ENCODE assay signal across 8 mouse cellular contexts in genomic region chr17:34589681-34590101, GRCm38 (mm10). TPM values are rescaled to one million over a fixed set of nuclear protein-coding genes. Genes with fewer than 3 reads are reported as not detected.
DNase-seq lines count a peak whose midpoint lies in the region; ATAC-seq and TF ChIP-seq lines count a peak whose summit lies in the region.

Gene Gpsm3, plus strand, starts transcription at chr17:34589806.

- peaks cover 3% of the 10 kb centered on the region; the same call in 1 of the 2 replicates for H3K27me3 ChIP-seq in E14TG2a.4 (ENCODE audit: insufficient read depth, low read length)
- no peaks in the 10 kb centered on the region for H3K27me3 ChIP-seq in hindbrain, embryonic 13.5 days
- peaks cover 7% of the 10 kb centered on the region for H3K27me3 ChIP-seq in liver, embryonic 12.5 days (replicated peaks)
- no peaks in the 10 kb centered on the region for H3K27me3 ChIP-seq in myocyte (ENCODE audit: control insufficient read depth, insufficient read depth, insufficient read length)

- H3K79me2 ChIP-seq in myocyte (ENCODE audit: control insufficient read depth, insufficient read depth), result no peaks in the 10 kb centered on the region

- WGBS in hindbrain, embryonic 13.5 days, result 24% methylated on average over 5 of the region's 7 CpGs
- WGBS in liver, embryonic 12.5 days (ENCODE audit: insufficient replicate concordance), result 7% methylated on average over 7 of the region's 7 CpGs

- peak within 1 kb of the TSS; percentile 99 for H3K27ac ChIP-seq in hindbrain, embryonic 13.5 days
- peak within 1 kb of the TSS; percentile 89 for H3K27ac ChIP-seq in liver, embryonic 12.5 days

- H3K9me3 ChIP-seq in E14TG2a.4 (ENCODE audit: low read length), result no peaks in the 10 kb centered on the region
- H3K9me3 ChIP-seq in hindbrain, embryonic 13.5 days, result no peaks in the 10 kb centered on the region
- H3K9me3 ChIP-seq in liver, embryonic 12.5 days (replicated peaks), result no peaks in the 10 kb centered on the region

- H3K4me3 ChIP-seq in E14TG2a.4 (replicated peaks; ENCODE audit: low read length) (peak within 1 kb of the TSS; percentile 91), myocyte (no peak within 1 kb of the TSS)
- H3K4me3 ChIP-seq in hindbrain, embryonic 13.5 days, result peak within 1 kb of the TSS; percentile 7; the same call in 1 of the 2 replicates
- H3K4me3 ChIP-seq in liver, embryonic 12.5 days, result peak within 1 kb of the TSS; percentile 92

- peaks cover 83% of the 10 kb centered on the region for H3K4me1 ChIP-seq in E14TG2a.4 (replicated peaks; ENCODE audit: low read depth, low read length)
- H3K4me1 ChIP-seq in hindbrain, embryonic 13.5 days (replicated peaks), result peaks cover 77% of the 10 kb centered on the region
- H3K4me1 ChIP-seq in liver, embryonic 12.5 days, result peaks cover 79% of the 10 kb centered on the region

- H3K9ac ChIP-seq in hindbrain, embryonic 13.5 days, result peak within 1 kb of the TSS; percentile 24; the same call in 1 of the 2 replicates
- H3K9ac ChIP-seq in liver, embryonic 12.5 days, result peak within 1 kb of the TSS; percentile 97

- H3K36me3 ChIP-seq in E14TG2a.4 (ENCODE audit: insufficient read depth, low read length), result peaks cover 17% of the 10 kb centered on the region
- peaks cover 3% of the 10 kb centered on the region for H3K36me3 ChIP-seq in hindbrain, embryonic 13.5 days
- peaks cover 12% of the 10 kb centered on the region for H3K36me3 ChIP-seq in liver, embryonic 12.5 days
- H3K36me3 ChIP-seq in myocyte (ENCODE audit: control insufficient read depth, insufficient read depth), result no peaks in the 10 kb centered on the region

- H3ac ChIP-seq in myocyte (ENCODE audit: control insufficient read depth, insufficient read length), result no peak within 1 kb of the TSS

- no peak for ATAC-seq in hindbrain, embryonic 13.5 days (ENCODE audit: low FRiP score)
- no peak for ATAC-seq in liver, embryonic 12.5 days

- H3K4me2 ChIP-seq in hindbrain, embryonic 13.5 days, result peak within 1 kb of the TSS; percentile 91
- peak within 1 kb of the TSS; percentile 99 for H3K4me2 ChIP-seq in liver, embryonic 12.5 days
- H3K4me2 ChIP-seq in myocyte (ENCODE audit: low read depth), result peak within 1 kb of the TSS; percentile 4

- no peak for TF ChIP-seq POLR2A in myocyte (IDR thresholded peaks at IDR 0.05; ENCODE audit: insufficient read length, low read depth)

- peak; percentile 33 for DNase-seq in 3T3-L1 (ENCODE audit: low read depth, low spot score)
- peak; percentile 81 for DNase-seq in gastrocnemius, adult 18-20 months (ENCODE audit: low spot score)
- DNase-seq in thymus, postnatal 36 days, result peak; percentile 79 to 82
- no peak for DNase-seq in layer of hippocampus, postnatal 36 days

- no peak for TF ChIP-seq CTCF in E14TG2a.4 (conservative IDR thresholded peaks at IDR 0.05; ENCODE audit: low read length)

TF ChIP-seq in myocyte, 11 proteins besides CTCF, POLR2A, EP300 and RAD21:
- TF ChIP-seq REST (IDR thresholded peaks at IDR 0.05; ENCODE audit: insufficient read depth, insufficient read length) (no peak), MAX (IDR thresholded peaks at IDR 0.05; ENCODE audit: low read depth) (no peak), MYOD1 (IDR thresholded peaks at IDR 0.05; ENCODE audit: control insufficient read depth in 1 of 3, insufficient read length in 2 of 3, low read depth in 2 of 3) (no peak), SRF (IDR thresholded peaks at IDR 0.05; ENCODE audit: control insufficient read depth, insufficient read length, low read depth) (no peak), E2F4 (IDR thresholded peaks at IDR 0.05; ENCODE audit: insufficient read depth) (no peak), TCF3 (IDR thresholded peaks at IDR 0.05; ENCODE audit: insufficient read length, low read depth) (no peak), POLR2AphosphoS2 (IDR thresholded peaks at IDR 0.05; ENCODE audit: insufficient read length, low read depth) (no peak), USF1 (IDR thresholded peaks at IDR 0.05; ENCODE audit: low read depth) (no peak), CEBPB (IDR thresholded peaks at IDR 0.05; ENCODE audit: insufficient read depth, poor library complexity, severe bottlenecking) (no peak), MYOG (IDR thresholded peaks at IDR 0.05; ENCODE audit: control insufficient read depth in 1 of 3, insufficient read depth in 1 of 3, insufficient read length in 2 of 3, low read depth in 2 of 3) (no peak), TCF12 (IDR thresholded peaks at IDR 0.05; ENCODE audit: insufficient read depth, poor library complexity, severe bottlenecking) (no peak)

RNA-seq across cellular contexts. Expression of gene Gpsm3, which starts in this region (rescaled TPM):
- total RNA-seq in gastrocnemius, adult 18-20 months (2021), result 1 to 10 TPM; 1.2 to 1.5 TPM
- polyA plus RNA-seq in hindbrain, embryonic 13.5 days (2015; fragmentation: Nextera tagmentation; extraction: Ambion mirVana), result 3.2 and 4.9 TPM in 2 replicates
- 10.7 and 11.0 TPM in 2 replicates for polyA plus RNA-seq in liver, embryonic 12.5 days (2016; fragmentation: Nextera tagmentation; extraction: Ambion mirVana)
- polyA plus RNA-seq in myocyte (2012; fragmentation: generic; extraction: Trizol), result 3.1 TPM
- total RNA-seq in layer of hippocampus, postnatal 36 days (2021), result 1 to 10 TPM; 2.1 to 2.2 TPM

Comparison
In these comparisons a context has a peak if more than half of its experiments do, and no peak if none do; other contexts are left out.
1. DNase-seq: peak in 3T3-L1 (single experiment), gastrocnemius, adult 18-20 months (single experiment) and thymus, postnatal 36 days (2 of 2); none in layer of hippocampus, postnatal 36 days (0 of 2).
2. H3K4me2 ChIP-seq: peak in every context shown above with its lines; median percentile 99 in liver, embryonic 12.5 days; 91 in hindbrain, embryonic 13.5 days; 4 in myocyte.